Mouse (Mus musculus) midbrain, embryonic 16.5 days (tissue): ENCODE measurements around the gene Mrpl2. TPM values are rescaled to one million over a fixed set of nuclear protein-coding genes. Genes with fewer than 3 reads are reported as not detected.

Experiments
- ATAC-seq: fragments of 200-750 bp; cut with Nextera tagmentation; 2 replicates; pipeline ENCODE4 v1.8.0; 2017; ENCODE audit warnings: moderate TSS enrichment
- H3K27ac ChIP-seq: fragments of 300-500 bp; sonication (generic); 2 replicates; pipeline ENCODE4 v1.5.1; 2014; ENCODE audit warnings: mild to moderate bottlenecking, low read length, mixed read lengths
- H3K27me3 ChIP-seq: fragments of 300-500 bp; sonication (generic); 2 replicates; pipeline ENCODE4 v1.6.1; 2014; ENCODE audit warnings: low read depth, low read length, mixed read lengths; ENCODE audit not compliant: control insufficient read depth, insufficient read depth
- H3K36me3 ChIP-seq: fragments of 300-500 bp; sonication (generic); 2 replicates; pipeline ENCODE4 v1.6.1; 2014; ENCODE audit warnings: mild to moderate bottlenecking, low read length, moderate library complexity, mixed read lengths; ENCODE audit not compliant: control insufficient read depth, insufficient read depth
- H3K4me1 ChIP-seq: fragments of 300-500 bp; sonication (generic); 2 replicates; pipeline ENCODE4 v1.6.1; 2014; ENCODE audit warnings: mild to moderate bottlenecking, low read length, mixed read lengths; ENCODE audit not compliant: control insufficient read depth, insufficient read depth
- H3K4me2 ChIP-seq: fragments of 300-500 bp; sonication (generic); 2 replicates; pipeline ENCODE4 v1.6.1; 2014; ENCODE audit warnings: mild to moderate bottlenecking, low read length, mixed read lengths
- H3K4me3 ChIP-seq: fragments of 300-500 bp; sonication (generic); 2 replicates; pipeline ENCODE4 v1.5.1; 2014; ENCODE audit warnings: low read depth, mild to moderate bottlenecking, low read length, moderate library complexity, mixed read lengths
- H3K9ac ChIP-seq: fragments of 300-500 bp; sonication (generic); 2 replicates; pipeline ENCODE4 v1.6.1; 2014; ENCODE audit warnings: low read depth, low read length, mixed read lengths
- H3K9me3 ChIP-seq: fragments of 300-500 bp; sonication (generic); replicated peaks from 2 replicates; pipeline ENCODE4 v1.6.1; 2014; ENCODE audit warnings: mild to moderate bottlenecking, low read length, mixed read lengths; ENCODE audit not compliant: control insufficient read depth, poor library complexity, severe bottlenecking
- WGBS: fragments of 180-500 bp; shearing (Covaris S2); extraction: QIAGEN DNeasy Blood & Tissue Kit; methylation state at CpG from one replicate; pipeline ENCODE4 v1.1.7; 2014; 5-methylcytosine and 5-hydroxymethylcytosine counted together
- polyA plus RNA-seq: library from polyadenylated mRNA; unstranded; fragments of >200 nt; fragmentation: Nextera tagmentation; extraction: Ambion mirVana; gene quantifications from 2 replicates; pipeline ENCODE4 v1.2.1, GENCODE M21; 2015

The Mrpl2 gene
- polyA plus RNA-seq, 1 experiment from 2014 or later: 60.8 TPM

GRCm38 (mm10) chr17:46609721-46610514 lies 36.1 kb upstream of the Mrpl2 start:
- H3K4me2 ChIP-seq: no peak overlapping the region

DNA sequence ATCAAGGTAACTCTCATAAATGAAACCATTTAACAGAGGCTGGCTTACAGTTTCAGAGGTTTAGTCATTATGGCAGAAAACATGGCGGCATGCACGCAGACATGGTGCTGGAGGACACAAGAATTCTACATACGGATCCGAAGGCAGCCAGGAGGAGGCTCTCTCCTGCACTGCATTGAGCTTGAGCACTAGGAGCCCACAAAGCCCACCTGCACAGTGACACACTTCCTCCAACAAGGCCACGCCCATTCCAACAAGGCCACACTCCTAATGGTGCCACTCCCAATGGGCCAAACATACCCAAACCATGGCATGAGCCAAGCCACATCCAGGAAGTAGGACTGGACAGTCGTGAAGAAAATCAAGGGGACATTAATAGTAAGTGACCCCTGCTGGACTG lies 34.7 kb upstream of the Mrpl2 start:
- peaks cover 5% of the 10 kb centered on the region; the same call in 1 of the 2 replicates for H3K4me1 ChIP-seq
- WGBS: 95% methylated on average over 6 of the region's 6 CpGs
- no peaks in the 10 kb centered on the region for H3K27me3 ChIP-seq
- no peak overlapping the region for H3K4me2 ChIP-seq
- no peak overlapping the region for H3K4me3 ChIP-seq
- ATAC-seq: no peak
- H3K27ac ChIP-seq: no peak overlapping the region
- H3K9ac ChIP-seq: no peak overlapping the region
- H3K9me3 ChIP-seq: no peaks in the 10 kb centered on the region
- H3K36me3 ChIP-seq: no peaks in the 10 kb centered on the region

More at GRCm38 (mm10) chr17:46609721-46610514, 36.1 kb upstream of the Mrpl2 start:
- Histone ChIP-seq H3K27me3 (no peaks in the 10 kb centered on the region), H3K9ac (no peak overlapping the region), H3K27ac (no peak overlapping the region), H3K4me1 (peaks cover 14% of the 10 kb centered on the region; the same call in 1 of the 2 replicates), H3K9me3 (no peaks in the 10 kb centered on the region), H3K36me3 (no peaks in the 10 kb centered on the region), H3K4me3 (no peak overlapping the region)
- 69% methylated on average over 15 of the region's 15 CpGs for WGBS
- ATAC-seq: no peak

GRCm38 (mm10) chr17:46612189-46612588 lies 33.8 kb upstream of the Mrpl2 start:
- H3K36me3 ChIP-seq: no peaks in the 10 kb centered on the region
- no peak for ATAC-seq
- WGBS: 61% methylated on average over 2 of the region's 2 CpGs

DNA sequence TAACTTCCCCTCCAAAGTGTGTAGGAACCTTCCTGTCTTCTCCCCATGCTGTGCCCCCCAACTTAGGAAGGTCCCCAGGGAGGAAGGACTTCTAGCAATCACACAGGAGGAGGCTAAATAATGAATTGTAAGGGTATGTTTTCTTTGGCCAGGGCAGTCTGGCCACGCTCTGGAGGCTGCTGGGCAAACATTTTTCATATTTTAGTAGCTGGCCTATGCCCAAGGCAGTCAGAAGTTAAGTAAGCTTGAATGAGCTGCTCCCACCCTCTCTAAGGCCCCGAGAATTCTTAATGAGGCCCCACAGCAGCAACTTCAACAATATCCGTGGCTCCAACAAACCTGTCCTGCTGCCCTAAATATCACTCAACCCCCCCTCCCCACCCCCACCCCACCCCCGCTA lies 33.2 kb upstream of the Mrpl2 start:
- ATAC-seq: no peak
- no peak overlapping the region for H3K4me3 ChIP-seq
- H3K27me3 ChIP-seq: no peaks in the 10 kb centered on the region
- H3K27ac ChIP-seq: no peak overlapping the region
- no peaks in the 10 kb centered on the region for H3K9me3 ChIP-seq
- 0 out of 2 replicates have a peak overlapping the region, but pooled peaks have one; percentile 10 for H3K9ac ChIP-seq
- 41% methylated on average over 4 of the region's 4 CpGs for WGBS
- H3K36me3 ChIP-seq: no peaks in the 10 kb centered on the region
- H3K4me1 ChIP-seq: peaks cover 8% of the 10 kb centered on the region; the same call in 1 of the 2 replicates
- H3K4me2 ChIP-seq: no peak overlapping the region

More at GRCm38 (mm10) chr17:46612189-46612588, 33.8 kb upstream of the Mrpl2 start:
- H3K4me3 ChIP-seq: no peak overlapping the region
- H3K27me3 ChIP-seq: no peaks in the 10 kb centered on the region
- H3K9ac ChIP-seq: no peak overlapping the region
- H3K4me2 ChIP-seq: no peak overlapping the region
- peaks cover 8% of the 10 kb centered on the region; the same call in 1 of the 2 replicates for H3K4me1 ChIP-seq
- no peaks in the 10 kb centered on the region for H3K9me3 ChIP-seq
- H3K27ac ChIP-seq: no peak overlapping the region

GRCm38 (mm10) chr17:46613229-46613628 lies 32.8 kb upstream of the Mrpl2 start:
- H3K27me3 ChIP-seq: no peaks in the 10 kb centered on the region
- peaks cover 12% of the 10 kb centered on the region for H3K4me1 ChIP-seq
- no peaks in the 10 kb centered on the region for H3K9me3 ChIP-seq
- no peak for ATAC-seq
- no peaks in the 10 kb centered on the region for H3K36me3 ChIP-seq
- no peak overlapping the region for H3K27ac ChIP-seq
- H3K9ac ChIP-seq: no peak overlapping the region
- WGBS: 68% methylated on average over 3 of the region's 3 CpGs
- H3K4me3 ChIP-seq: no peak overlapping the region
- no peak overlapping the region for H3K4me2 ChIP-seq

GRCm38 (mm10) chr17:46617799-46618198 lies 28.2 kb upstream of the Mrpl2 start:
- no peaks in the 10 kb centered on the region for H3K36me3 ChIP-seq
- H3K4me1 ChIP-seq: peaks cover 32% of the 10 kb centered on the region
- H3K9me3 ChIP-seq: no peaks in the 10 kb centered on the region
- no peaks in the 10 kb centered on the region for H3K27me3 ChIP-seq
- no peak overlapping the region for H3K4me3 ChIP-seq
- H3K27ac ChIP-seq: no peak overlapping the region
- ATAC-seq: no peak
- WGBS: 72% methylated on average over 12 of the region's 12 CpGs
- H3K4me2 ChIP-seq: no peak overlapping the region
- H3K9ac ChIP-seq: no peak overlapping the region

GRCm38 (mm10) chr17:46618394-46618768 lies 27.6 kb upstream of the Mrpl2 start:
- peak overlapping the region; percentile 49; the same call in 1 of the 2 replicates for H3K9ac ChIP-seq

DNA sequence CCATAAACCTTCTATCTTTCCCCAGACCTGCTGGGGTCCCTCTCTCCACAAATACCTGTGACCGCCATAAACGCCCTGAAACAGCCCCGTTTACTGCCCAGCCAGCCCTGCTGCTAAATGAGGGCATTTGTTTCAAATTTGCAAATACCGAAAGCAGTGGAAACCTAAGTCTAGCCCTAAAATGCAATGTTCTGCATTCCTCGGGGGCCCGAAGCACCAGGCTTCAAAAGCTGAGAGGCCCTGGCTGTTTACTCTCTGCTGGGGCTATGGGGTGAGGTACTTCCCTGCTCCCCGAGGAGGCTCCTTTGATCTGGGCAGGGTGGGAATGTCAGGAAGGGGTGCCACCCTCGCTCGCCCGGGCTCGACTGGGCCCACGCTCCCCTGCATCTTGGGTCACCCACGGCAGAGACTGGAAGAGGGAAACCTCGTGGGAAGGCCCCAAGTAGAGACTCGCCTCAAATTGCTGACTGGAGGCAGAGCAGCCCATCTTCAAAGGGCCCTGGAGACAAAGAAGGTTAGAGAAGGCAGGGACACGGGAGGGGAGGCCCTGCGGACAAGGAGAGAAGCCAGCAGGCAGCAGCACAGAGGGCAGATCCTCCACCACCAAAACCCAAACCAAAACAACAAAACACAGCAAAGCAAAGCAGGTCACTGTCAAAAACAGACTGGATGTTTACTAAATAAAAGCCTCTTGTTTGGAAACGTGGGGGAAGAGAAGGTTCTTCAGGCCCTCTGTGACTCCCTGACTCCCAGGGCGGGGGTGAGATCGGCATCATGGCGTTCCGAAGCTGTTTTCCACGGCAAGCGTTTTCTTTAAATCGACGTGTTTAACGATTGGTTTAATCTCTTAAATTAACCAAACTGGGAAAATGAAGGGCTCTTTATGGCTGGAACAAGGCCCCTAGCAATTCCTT lies 27.0 kb upstream of the Mrpl2 start:
- ATAC-seq: 0 out of 2 replicates have a peak, but pooled peaks have one; percentile 33

More at GRCm38 (mm10) chr17:46618394-46618768, 27.6 kb upstream of the Mrpl2 start:
- Histone ChIP-seq H3K4me2 (peak overlapping the region; percentile 27; the same call in 1 of the 2 replicates), H3K27me3 (no peaks in the 10 kb centered on the region), H3K36me3 (no peaks in the 10 kb centered on the region), H3K4me3 (no peak overlapping the region), H3K9me3 (no peaks in the 10 kb centered on the region), H3K27ac (peak overlapping the region; percentile 66), H3K4me1 (peaks cover 29% of the 10 kb centered on the region)
- no peak for ATAC-seq
- WGBS: 13% methylated on average over 6 of the region's 6 CpGs

More for the DNA sequence above, 27.0 kb upstream of the Mrpl2 start:
- H3K4me2 ChIP-seq: peak overlapping the region; percentile 27
- no peaks in the 10 kb centered on the region for H3K9me3 ChIP-seq
- no peaks in the 10 kb centered on the region for H3K36me3 ChIP-seq
- peaks cover 32% of the 10 kb centered on the region for H3K4me1 ChIP-seq
- peak overlapping the region; percentile 49 for H3K9ac ChIP-seq
- H3K27ac ChIP-seq: peak overlapping the region; percentile 66
- no peak overlapping the region; the same call in 1 of the 2 replicates for H3K4me3 ChIP-seq
- WGBS: 7% methylated on average over 27 of the region's 27 CpGs
- H3K27me3 ChIP-seq: no peaks in the 10 kb centered on the region
